Mouse (Mus musculus): ENCODE results near the gene Fignl1. TPM values are rescaled to one million over a fixed set of nuclear protein-coding genes. Genes with fewer than 3 reads are reported as not detected.
A peak's percentile ranks its signal among the peaks of the same experiment; 100 is the strongest.

Gene Fignl1
- polyA plus RNA-seq, 1 experiment from 2014 or later = 45.5 TPM

DNA sequence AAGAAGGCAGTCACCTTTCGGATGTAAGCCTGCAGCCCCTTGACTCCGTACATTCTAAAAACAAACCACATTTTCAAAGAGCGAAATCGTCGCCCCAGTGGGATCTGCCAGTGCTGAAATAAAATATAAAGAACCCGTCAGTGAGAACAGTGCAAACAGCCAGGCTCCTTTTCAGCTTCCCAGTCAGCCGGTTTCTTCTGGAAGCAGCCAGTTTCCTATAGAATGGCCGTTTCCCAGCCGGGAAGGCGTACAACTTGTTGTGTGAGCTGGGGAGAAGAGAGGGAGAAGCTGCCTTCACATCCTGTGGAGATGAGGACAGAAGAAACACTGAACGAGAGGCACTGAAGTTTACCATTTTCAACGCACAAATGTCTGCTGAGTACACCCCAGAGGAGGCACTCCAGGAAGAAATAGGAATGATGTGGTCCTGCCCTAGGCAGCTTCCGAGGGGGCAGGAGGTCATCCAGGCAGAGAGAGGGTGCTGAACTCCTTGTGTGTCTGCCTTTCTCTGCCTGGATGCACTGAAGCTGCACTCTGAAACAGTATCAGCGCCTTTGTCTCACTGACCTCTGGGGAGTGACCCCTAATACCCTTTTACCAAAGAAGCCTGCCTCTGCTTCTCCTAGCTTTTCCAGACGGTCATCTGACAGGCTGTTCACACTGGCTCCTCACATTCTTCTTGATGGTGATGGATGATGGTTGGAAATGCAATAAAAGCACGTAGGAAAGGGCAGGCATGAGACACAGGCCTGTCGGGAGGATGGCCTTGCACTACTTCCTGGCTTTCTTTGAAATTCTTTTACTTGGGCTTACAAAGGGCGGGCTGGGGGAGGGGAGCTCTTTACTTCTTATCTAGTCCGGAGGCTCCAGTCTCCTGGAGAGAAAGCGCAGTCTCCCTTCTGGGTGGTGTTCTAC lies 13.7 kb upstream of the Fignl1 start:
- H3K4me3 ChIP-seq (ENCODE audit: low read depth, low read length) = no peak overlapping the region
- peaks cover 52% of the 10 kb centered on the region for H3K4me1 ChIP-seq (ENCODE audit: control insufficient read depth, insufficient read depth, low read length)
- H3K9me3 ChIP-seq (ENCODE audit: control insufficient read depth, low read length) = no peaks in the 10 kb centered on the region
- peak overlapping the region; percentile 46 for H3K9ac ChIP-seq (ENCODE audit: low read depth, low read length)
- ATAC-seq (ENCODE audit: low read depth) = 0 out of 2 replicates have a peak, but pooled peaks have one; percentile 3
- DNase-seq (ENCODE audit: low spot score) = no peak
- H3K36me3 ChIP-seq (ENCODE audit: control insufficient read depth, insufficient read depth, low read length) = no peaks in the 10 kb centered on the region
- WGBS = 13% methylated on average over 20 of the region's 20 CpGs
- no peaks in the 10 kb centered on the region for H3K27me3 ChIP-seq (replicated peaks; ENCODE audit: control insufficient read depth, insufficient read depth, low read length)
- H3K27ac ChIP-seq (replicated peaks; ENCODE audit: low read depth, low read length) = peak overlapping the region; percentile 97
- peak overlapping the region; percentile 33 for H3K4me2 ChIP-seq (ENCODE audit: low read depth, low read length)

DNA sequence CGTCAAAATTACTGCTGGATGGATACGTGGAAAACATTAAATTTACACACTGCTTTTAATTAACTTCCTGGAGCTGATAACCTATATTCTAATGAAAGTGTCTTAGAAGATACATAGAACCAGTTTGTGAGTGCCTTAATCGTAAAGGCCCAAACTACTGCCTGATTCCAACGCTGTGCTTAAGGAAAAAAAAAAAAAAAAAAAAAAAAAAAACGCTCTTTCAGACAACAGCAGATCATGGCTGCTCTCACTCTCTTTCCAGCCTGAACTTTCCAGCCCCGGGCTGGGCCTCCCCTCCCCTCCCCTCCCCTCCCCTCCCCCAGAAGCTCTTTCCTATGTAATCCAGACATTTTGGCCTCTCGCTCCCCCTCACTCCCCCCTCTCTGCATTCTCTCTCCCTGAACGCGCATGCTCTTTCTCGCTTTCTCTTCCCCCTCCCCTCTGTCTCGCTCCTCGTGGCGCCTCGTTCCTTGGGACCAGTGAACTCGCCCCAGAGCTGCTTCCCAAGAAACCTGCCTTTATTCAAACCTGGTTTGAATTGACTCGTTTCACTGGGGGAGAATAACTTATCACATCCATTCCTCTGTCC lies 12.7 kb upstream of the Fignl1 start:
- no peaks in the 10 kb centered on the region for H3K36me3 ChIP-seq (ENCODE audit: control insufficient read depth, insufficient read depth, low read length)
- DNase-seq (ENCODE audit: low spot score) = peak; percentile 97
- H3K4me3 ChIP-seq (ENCODE audit: low read depth, low read length) = no peak overlapping the region
- no peaks in the 10 kb centered on the region for H3K9me3 ChIP-seq (ENCODE audit: control insufficient read depth, low read length)
- H3K4me2 ChIP-seq (ENCODE audit: low read depth, low read length) = peak overlapping the region; percentile 33
- 4% methylated on average over 16 of the region's 16 CpGs for WGBS
- peak overlapping the region; percentile 97 for H3K27ac ChIP-seq (replicated peaks; ENCODE audit: low read depth, low read length)
- no peaks in the 10 kb centered on the region for H3K27me3 ChIP-seq (replicated peaks; ENCODE audit: control insufficient read depth, insufficient read depth, low read length)
- peak; percentile 81 for ATAC-seq (ENCODE audit: low read depth)
- peak overlapping the region; percentile 46; the same call in 1 of the 2 replicates for H3K9ac ChIP-seq (ENCODE audit: low read depth, low read length)
- H3K4me1 ChIP-seq (ENCODE audit: control insufficient read depth, insufficient read depth, low read length) = peaks cover 52% of the 10 kb centered on the region

DNA sequence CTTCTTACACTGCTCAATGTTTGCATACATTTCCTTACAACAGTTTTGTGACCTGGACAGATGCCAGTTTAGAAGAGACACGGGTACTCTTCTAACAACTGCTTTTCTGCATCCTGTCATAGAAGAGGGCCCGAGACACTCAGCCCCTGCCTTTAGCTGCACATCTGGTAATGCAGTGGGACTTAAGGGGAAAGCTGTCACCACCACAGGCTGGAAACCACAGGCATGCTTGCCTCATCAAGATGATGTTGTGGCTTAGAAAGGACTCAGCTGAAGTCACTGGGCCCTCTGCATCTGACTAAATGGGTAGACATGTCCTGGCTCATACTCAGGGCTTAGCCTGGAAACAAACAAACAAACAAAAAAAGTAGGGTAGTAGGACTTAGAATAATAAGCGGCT lies 12.0 kb upstream of the Fignl1 start:
- Histone ChIP-seq H3K27me3 (replicated peaks; ENCODE audit: control insufficient read depth, insufficient read depth, low read length) (no peaks in the 10 kb centered on the region), H3K36me3 (ENCODE audit: control insufficient read depth, insufficient read depth, low read length) (no peaks in the 10 kb centered on the region), H3K4me1 (ENCODE audit: control insufficient read depth, insufficient read depth, low read length) (peaks cover 48% of the 10 kb centered on the region), H3K27ac (replicated peaks; ENCODE audit: low read depth, low read length) (peak overlapping the region; percentile 97), H3K9me3 (ENCODE audit: control insufficient read depth, low read length) (no peaks in the 10 kb centered on the region), H3K9ac (ENCODE audit: low read depth, low read length) (0 out of 2 replicates have a peak overlapping the region, but pooled peaks have one; percentile 17), H3K4me2 (ENCODE audit: low read depth, low read length) (no peak overlapping the region), H3K4me3 (ENCODE audit: low read depth, low read length) (no peak overlapping the region)
- ATAC-seq (ENCODE audit: low read depth) = peak; percentile 17; the same call in 1 of the 2 replicates
- peak; percentile 84 for DNase-seq (ENCODE audit: low spot score)
- WGBS = 32% methylated on average over 3 of the region's 3 CpGs

DNA sequence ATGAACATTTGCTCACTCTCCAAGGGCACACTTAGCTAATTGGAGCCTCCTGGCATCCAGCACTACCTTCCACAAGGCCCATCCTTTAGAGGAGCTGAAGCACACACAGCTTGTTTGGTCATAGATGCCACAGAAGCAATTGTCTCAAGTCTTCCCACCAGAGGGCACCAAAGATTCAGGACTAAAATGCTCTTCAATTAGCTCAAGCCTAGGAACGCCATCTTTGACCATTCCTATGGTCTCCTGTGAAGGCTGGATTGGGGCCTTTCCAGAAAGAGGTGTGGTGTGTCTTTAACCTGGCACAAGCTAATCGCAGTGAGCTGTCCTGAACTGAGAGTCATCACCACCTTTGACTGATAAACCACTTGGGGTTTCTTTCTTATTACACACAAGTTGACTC lies 11.5 kb upstream of the Fignl1 start:
- Histone ChIP-seq H3K4me1 (ENCODE audit: control insufficient read depth, insufficient read depth, low read length) (peaks cover 45% of the 10 kb centered on the region), H3K27ac (replicated peaks; ENCODE audit: low read depth, low read length) (peak overlapping the region; percentile 97), H3K4me2 (ENCODE audit: low read depth, low read length) (no peak overlapping the region), H3K36me3 (ENCODE audit: control insufficient read depth, insufficient read depth, low read length) (no peaks in the 10 kb centered on the region), H3K9ac (ENCODE audit: low read depth, low read length) (no peak overlapping the region), H3K9me3 (ENCODE audit: control insufficient read depth, low read length) (no peaks in the 10 kb centered on the region), H3K4me3 (ENCODE audit: low read depth, low read length) (no peak overlapping the region), H3K27me3 (replicated peaks; ENCODE audit: control insufficient read depth, insufficient read depth, low read length) (no peaks in the 10 kb centered on the region)
- DNase-seq (ENCODE audit: low spot score) (peak; percentile 95), ATAC-seq (ENCODE audit: low read depth) (peak; percentile 44)
- WGBS = 2% methylated on average over 2 of the region's 2 CpGs

DNA sequence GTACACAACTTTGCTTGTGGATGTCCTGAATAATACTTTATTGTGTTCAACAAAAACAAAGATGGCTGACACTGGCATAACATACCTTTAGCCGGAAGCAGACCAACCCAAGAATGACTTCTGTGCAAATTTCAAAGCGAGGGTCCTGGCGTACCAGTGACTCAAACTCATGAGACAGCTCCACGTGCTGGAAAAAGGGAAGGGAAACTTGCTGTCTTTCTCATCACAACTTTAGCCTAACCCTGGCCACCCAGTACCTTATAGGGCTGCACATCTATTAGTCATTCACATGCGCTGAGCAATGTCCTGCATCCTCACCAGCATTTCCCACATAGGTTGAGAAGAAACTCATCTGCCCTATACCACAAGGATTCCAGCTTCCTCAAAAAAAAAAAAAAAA lies 10.4 kb upstream of the Fignl1 start:
- no peak for ATAC-seq (ENCODE audit: low read depth)
- Histone ChIP-seq H3K4me2 (ENCODE audit: low read depth, low read length) (no peak overlapping the region), H3K4me3 (ENCODE audit: low read depth, low read length) (no peak overlapping the region), H3K27ac (replicated peaks; ENCODE audit: low read depth, low read length) (no peak overlapping the region), H3K36me3 (ENCODE audit: control insufficient read depth, insufficient read depth, low read length) (no peaks in the 10 kb centered on the region), H3K4me1 (ENCODE audit: control insufficient read depth, insufficient read depth, low read length) (peaks cover 36% of the 10 kb centered on the region), H3K9me3 (ENCODE audit: control insufficient read depth, low read length) (no peaks in the 10 kb centered on the region), H3K9ac (ENCODE audit: low read depth, low read length) (no peak overlapping the region; the same call in 1 of the 2 replicates), H3K27me3 (replicated peaks; ENCODE audit: control insufficient read depth, insufficient read depth, low read length) (no peaks in the 10 kb centered on the region)
- WGBS = 93% methylated on average over 5 of the region's 5 CpGs
- no peak for DNase-seq (ENCODE audit: low spot score)

DNA sequence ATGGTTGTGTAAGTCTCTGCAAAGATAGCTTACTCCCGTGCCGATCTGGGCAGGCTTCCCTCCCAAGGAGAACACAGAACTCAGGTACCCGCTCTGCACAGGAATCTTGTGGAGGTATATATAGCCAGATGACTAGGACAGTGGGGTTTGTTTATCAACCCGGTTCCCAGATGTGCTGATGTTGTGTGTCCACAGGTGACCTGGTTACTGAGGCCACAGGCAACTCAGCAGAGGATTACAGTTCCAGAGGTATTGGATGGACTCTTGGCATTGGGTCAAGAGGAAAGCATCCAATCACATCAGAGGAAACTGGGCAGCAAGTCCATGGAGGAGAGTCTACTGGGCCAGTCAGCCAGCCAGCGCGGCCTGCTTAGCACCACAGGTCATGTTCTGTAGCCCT lies 10.0 kb upstream of the Fignl1 start:
- Histone ChIP-seq H3K4me3 (ENCODE audit: low read depth, low read length) (no peak overlapping the region), H3K9ac (ENCODE audit: low read depth, low read length) (peak overlapping the region; percentile 20; the same call in 1 of the 2 replicates), H3K36me3 (ENCODE audit: control insufficient read depth, insufficient read depth, low read length) (no peaks in the 10 kb centered on the region), H3K4me1 (ENCODE audit: control insufficient read depth, insufficient read depth, low read length) (peaks cover 32% of the 10 kb centered on the region), H3K27ac (replicated peaks; ENCODE audit: low read depth, low read length) (no peak overlapping the region), H3K9me3 (ENCODE audit: control insufficient read depth, low read length) (no peaks in the 10 kb centered on the region), H3K4me2 (ENCODE audit: low read depth, low read length) (no peak overlapping the region), H3K27me3 (replicated peaks; ENCODE audit: control insufficient read depth, insufficient read depth, low read length) (no peaks in the 10 kb centered on the region)
- DNase-seq (ENCODE audit: low spot score) (no peak), ATAC-seq (ENCODE audit: low read depth) (no peak)
- 67% methylated on average over 6 of the region's 6 CpGs for WGBS

DNA sequence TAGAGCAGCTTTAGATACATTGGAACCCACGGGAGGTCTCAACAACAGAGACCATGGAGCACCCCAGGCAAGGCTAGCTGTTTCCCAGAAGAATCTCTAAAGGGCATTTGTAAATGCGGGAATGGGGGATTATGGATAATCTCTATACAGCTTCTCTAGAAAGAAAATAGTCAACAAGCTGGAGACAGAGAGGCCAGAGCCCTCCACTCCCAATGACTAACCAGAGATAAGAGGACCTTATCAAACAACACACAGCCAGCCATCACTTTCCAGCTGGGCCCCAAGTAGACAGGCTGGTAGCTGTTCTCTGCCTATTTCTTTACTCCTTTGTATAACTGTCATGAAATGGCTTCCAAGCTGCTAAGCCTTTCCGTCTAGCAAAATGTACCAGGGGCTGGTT lies 7.0 kb upstream of the Fignl1 start:
- ATAC-seq (ENCODE audit: low read depth) = no peak
- H3K36me3 ChIP-seq (ENCODE audit: control insufficient read depth, insufficient read depth, low read length) = no peaks in the 10 kb centered on the region
- DNase-seq (ENCODE audit: low spot score) = no peak
- H3K4me2 ChIP-seq (ENCODE audit: low read depth, low read length) = no peak overlapping the region
- no peaks in the 10 kb centered on the region for H3K9me3 ChIP-seq (ENCODE audit: control insufficient read depth, low read length)
- H3K4me3 ChIP-seq (ENCODE audit: low read depth, low read length) = no peak overlapping the region
- 82% methylated on average over 3 of the region's 3 CpGs for WGBS
- H3K27me3 ChIP-seq (replicated peaks; ENCODE audit: control insufficient read depth, insufficient read depth, low read length) = no peaks in the 10 kb centered on the region
- H3K27ac ChIP-seq (replicated peaks; ENCODE audit: low read depth, low read length) = no peak overlapping the region
- no peak overlapping the region for H3K9ac ChIP-seq (ENCODE audit: low read depth, low read length)
- H3K4me1 ChIP-seq (ENCODE audit: control insufficient read depth, insufficient read depth, low read length) = peaks cover 4% of the 10 kb centered on the region; the same call in 1 of the 2 replicates

DNA sequence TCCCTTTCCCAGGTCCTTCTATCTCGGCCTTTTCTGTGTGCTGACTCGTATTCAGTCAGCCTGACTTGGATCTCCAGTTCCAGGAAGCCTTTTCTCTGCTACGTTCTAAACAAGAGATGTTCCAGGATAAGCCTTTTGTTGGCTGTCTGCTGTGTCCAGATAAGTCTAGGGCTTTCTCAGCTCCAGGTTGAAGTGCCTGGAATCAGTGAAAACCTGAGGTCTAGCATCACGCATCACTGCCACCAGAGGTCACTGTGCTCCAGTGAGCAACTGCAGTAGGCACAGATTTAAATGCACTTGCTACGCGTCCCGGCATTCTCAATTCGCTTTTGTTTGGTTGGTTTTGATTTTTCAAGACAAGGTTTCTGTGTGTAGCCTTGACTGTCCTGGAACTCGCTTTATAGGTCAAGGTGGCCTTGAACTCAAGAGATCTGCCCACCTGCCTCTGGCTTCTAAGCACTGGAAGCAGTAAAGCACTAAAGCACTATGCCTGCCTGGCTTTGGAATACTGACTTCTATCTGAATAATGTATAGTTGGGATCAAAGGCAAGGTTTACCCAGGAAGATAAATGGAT lies 3.2 kb upstream of the Fignl1 start:
- H3K4me2 ChIP-seq (ENCODE audit: low read depth, low read length) = peak overlapping the region; percentile 15; the same call in 1 of the 2 replicates
- ATAC-seq (ENCODE audit: low read depth) (no peak), DNase-seq (ENCODE audit: low spot score) (peak; percentile 92)
- H3K9ac ChIP-seq (ENCODE audit: low read depth, low read length) = no peak overlapping the region
- H3K9me3 ChIP-seq (ENCODE audit: control insufficient read depth, low read length) = no peaks in the 10 kb centered on the region
- no peak overlapping the region for H3K4me3 ChIP-seq (ENCODE audit: low read depth, low read length)
- 21% methylated on average over 9 of the region's 9 CpGs for WGBS
- H3K36me3 ChIP-seq (ENCODE audit: control insufficient read depth, insufficient read depth, low read length) = no peaks in the 10 kb centered on the region
- peaks cover 9% of the 10 kb centered on the region for H3K4me1 ChIP-seq (ENCODE audit: control insufficient read depth, insufficient read depth, low read length)
- H3K27ac ChIP-seq (replicated peaks; ENCODE audit: low read depth, low read length) = no peak overlapping the region
- H3K27me3 ChIP-seq (replicated peaks; ENCODE audit: control insufficient read depth, insufficient read depth, low read length) = no peaks in the 10 kb centered on the region

Data from embryonic facial prominence, embryonic 14.5 days (tissue).